Mouse (Mus musculus) layer of hippocampus, adult 18-20 months (tissue): ENCODE measurements around the gene Foxp4. TPM values are rescaled to one million over a fixed set of nuclear protein-coding genes. Genes with fewer than 3 reads are reported as not detected.

Experiments
- DNase-seq, 2 experiments: peaks; one replicate each; pipeline ENCODE4 v3.0.0; 2022; ENCODE audit warnings: low spot score in 2 of 2
- long read RNA-seq: library from polyadenylated mRNA; stranded (forward); transcript quantifications from one replicate; pipeline ENCODE4 v2.0.0, GENCODE M21; 2021
- total RNA-seq, 2 experiments: library from RNA; stranded (reverse); gene quantifications; 2 replicates each; pipeline ENCODE4 v1.2.3; 2021

Foxp4 gene
- total RNA-seq = 10 to 100 TPM; 49.7 to 56.1 TPM
- long read RNA-seq, partial matches to known transcripts = 31 of 36 reads
- long read RNA-seq, other reads (novel, unspliced or antisense) = 3 of 36 reads

GRCm38 (mm10) chr17:47924383-47925339 is at the start of gene Foxp4:
Gene Foxp4 (minus strand): TSS chr17:47924645.
- peak; percentile 69 to 79 for DNase-seq

GRCm38 (mm10) chr17:47973563-47974472 is 49.4 kb upstream of the Foxp4 start:
- DNase-seq = peak; percentile 4 to 23

GRCm38 (mm10) chr17:47965885-47966505 is 41.5 kb upstream of the Foxp4 start:
- DNase-seq = no peak

- no peak for DNase-seq
These were observed 33.8 kb upstream of the Foxp4 start for GRCm38 (mm10) chr17:47958046-47958790.

GRCm38 (mm10) chr17:47956486-47956885 is 32.0 kb upstream of the Foxp4 start:
- no peak for DNase-seq

GRCm38 (mm10) chr17:47955054-47955741 is 30.8 kb upstream of the Foxp4 start:
- DNase-seq = no peak

- no peak for DNase-seq
These were observed 28.8 kb upstream of the Foxp4 start for GRCm38 (mm10) chr17:47953231-47953630.

- DNase-seq = no peak
These were observed 28.1 kb upstream of the Foxp4 start for GRCm38 (mm10) chr17:47952368-47953081.

- no peak for DNase-seq
These were observed 27.0 kb upstream of the Foxp4 start for GRCm38 (mm10) chr17:47951452-47951851.

- DNase-seq = no peak
These were observed 26.4 kb upstream of the Foxp4 start for GRCm38 (mm10) chr17:47950831-47951230.

- no peak for DNase-seq
These were observed 25.0 kb upstream of the Foxp4 start for GRCm38 (mm10) chr17:47949441-47949840.

- no peak for DNase-seq
These were observed 24.3 kb upstream of the Foxp4 start for GRCm38 (mm10) chr17:47948753-47949152.

- DNase-seq = no peak
These were observed 22.5 kb upstream of the Foxp4 start for GRCm38 (mm10) chr17:47946921-47947420.

- no peak for DNase-seq
These were observed 21.7 kb upstream of the Foxp4 start for GRCm38 (mm10) chr17:47946111-47946510.

- peak; percentile 13 to 34 for DNase-seq
These were observed 18.8 kb upstream of the Foxp4 start for GRCm38 (mm10) chr17:47943103-47943870.

- DNase-seq = no peak
These were observed 17.6 kb upstream of the Foxp4 start for GRCm38 (mm10) chr17:47942008-47942407.

GRCm38 (mm10) chr17:47938839-47939238 is 14.4 kb upstream of the Foxp4 start:
- no peak for DNase-seq

GRCm38 (mm10) chr17:47937926-47938600 is 13.6 kb upstream of the Foxp4 start:
- DNase-seq = no peak
